Mouse (Mus musculus) spleen, adult 2 months (tissue): ENCODE results near the gene Smox. TPM values are rescaled to one million over a fixed set of nuclear protein-coding genes. Genes with fewer than 3 reads are reported as not detected.
A peak's percentile ranks its signal among the peaks of the same experiment; 100 is the strongest.

Experiments used
- DNase-seq, 2 experiments: peaks; one replicate each; pipeline versions ENCODE4 v3.0.0 to v3.0.0-alpha.2; 2012 to 2021; ENCODE audit warnings: low spot score in 2 of 2, low read depth in 1 of 2
- H3K27ac ChIP-seq: fragments of 200-500 bp; 2 replicates; pipeline ENCODE4 v1.5.1; 2012; ENCODE audit warnings: low read length, inconsistent platforms; ENCODE audit not compliant: insufficient read depth
- H3K27me3 ChIP-seq: fragments of 200-500 bp; 2 replicates; pipeline ENCODE4 v1.6.1; 2012; ENCODE audit warnings: mild to moderate bottlenecking, moderate library complexity, low read length, inconsistent platforms; ENCODE audit not compliant: control insufficient read depth, insufficient read depth
- H3K36me3 ChIP-seq: fragments of 200-500 bp; 2 replicates; pipeline ENCODE4 v1.6.1; 2012; ENCODE audit warnings: mild to moderate bottlenecking, low read length, inconsistent platforms; ENCODE audit not compliant: control insufficient read depth, insufficient read depth
- H3K4me1 ChIP-seq: fragments of 200-500 bp; 2 replicates; pipeline ENCODE4 v1.6.1; 2011; ENCODE audit warnings: inconsistent platforms; ENCODE audit not compliant: control insufficient read depth, insufficient read depth, insufficient read length
- H3K4me3 ChIP-seq: fragments of 200-500 bp; 2 replicates; pipeline ENCODE4 v1.5.1; 2011; ENCODE audit warnings: mild to moderate bottlenecking, inconsistent platforms; ENCODE audit not compliant: insufficient read depth, insufficient read length; ENCODE audit errors: extremely low read depth
- CTCF ChIP-seq: fragments of 200-500 bp; IDR thresholded peaks from 2 replicates; pipeline ENCODE4 v1.5.1; 2011; ENCODE audit warnings: mild to moderate bottlenecking, inconsistent platforms; ENCODE audit not compliant: insufficient read depth, insufficient read length, insufficient replicate concordance; ENCODE audit errors: extremely low read depth
- POLR2A ChIP-seq: fragments of 200-500 bp; IDR thresholded peaks from 2 replicates; pipeline ENCODE4 v1.6.1; 2011; ENCODE audit warnings: low read depth, low read length, inconsistent platforms
- WGBS: fragments of 180-500 bp; shearing (Covaris S2); methylation state at CpG from one replicate; pipeline ENCODE4 v1.1.7; 2018; 5-methylcytosine and 5-hydroxymethylcytosine counted together
- polyA plus RNA-seq: library from polyadenylated mRNA; depleted of rRNA; stranded (reverse); fragments of >200 nt; gene quantifications from 2 replicates; pipeline ENCODE4 v1.2.3, GENCODE M21; 2012

Smox gene
- polyA plus RNA-seq, 1 experiment = 91.7 TPM

DNA sequence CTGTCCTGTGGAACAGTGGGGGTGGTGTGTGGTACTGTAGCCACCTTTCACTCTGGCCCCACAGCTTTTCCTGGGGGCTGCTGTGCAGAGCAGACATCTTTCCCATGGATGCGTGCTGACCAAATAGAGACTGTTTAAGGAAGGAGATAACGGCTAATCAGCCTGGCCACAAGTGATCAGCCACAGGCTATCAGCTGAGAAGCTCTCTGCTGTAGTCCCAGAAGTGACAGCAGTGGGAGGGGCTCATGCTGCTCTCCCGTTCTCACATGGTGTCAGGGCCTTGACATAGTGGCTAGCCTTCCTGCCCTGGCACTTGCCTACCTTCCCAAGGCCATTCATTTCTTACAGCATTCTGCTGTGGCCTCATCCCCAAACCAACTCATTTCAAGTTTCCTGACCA, 27.5 kb downstream of the Smox start:
- no peaks in the 10 kb centered on the region for H3K36me3 ChIP-seq
- 0 out of 2 replicates have a peak overlapping the region, but pooled peaks have one; percentile 25 for H3K27ac ChIP-seq

GRCm38 (mm10) chr2:131520743-131521142, 29.4 kb downstream of the Smox start:
- Histone ChIP-seq H3K4me3 (no peak overlapping the region), H3K4me1 (no peaks in the 10 kb centered on the region), H3K27me3 (no peaks in the 10 kb centered on the region), H3K27ac (no peak overlapping the region), H3K36me3 (no peaks in the 10 kb centered on the region)
- TF ChIP-seq CTCF (no peak), POLR2A (no peak)
- DNase-seq = no peak
- WGBS = 98% methylated on average over 19 of the region's 19 CpGs

More for the DNA sequence above, 27.5 kb downstream of the Smox start:
- Histone ChIP-seq H3K27me3 (no peaks in the 10 kb centered on the region), H3K4me1 (no peaks in the 10 kb centered on the region), H3K4me3 (no peak overlapping the region)
- TF ChIP-seq CTCF (no peak), POLR2A (no peak)
- no peak for DNase-seq
- WGBS = 81% methylated on average over 3 of the region's 3 CpGs

GRCm38 (mm10) chr2:131527061-131527460, 35.8 kb downstream of the Smox start:
- no peaks in the 10 kb centered on the region for H3K36me3 ChIP-seq
- TF ChIP-seq POLR2A (no peak), CTCF (peak; percentile 28; the same call in 1 of the 2 replicates)
- H3K27me3 ChIP-seq = no peaks in the 10 kb centered on the region
- DNase-seq = no peak
- WGBS = 52% methylated on average over 3 of the region's 3 CpGs
- no peak overlapping the region for H3K4me3 ChIP-seq
- no peak overlapping the region for H3K27ac ChIP-seq
- H3K4me1 ChIP-seq = no peaks in the 10 kb centered on the region

DNA sequence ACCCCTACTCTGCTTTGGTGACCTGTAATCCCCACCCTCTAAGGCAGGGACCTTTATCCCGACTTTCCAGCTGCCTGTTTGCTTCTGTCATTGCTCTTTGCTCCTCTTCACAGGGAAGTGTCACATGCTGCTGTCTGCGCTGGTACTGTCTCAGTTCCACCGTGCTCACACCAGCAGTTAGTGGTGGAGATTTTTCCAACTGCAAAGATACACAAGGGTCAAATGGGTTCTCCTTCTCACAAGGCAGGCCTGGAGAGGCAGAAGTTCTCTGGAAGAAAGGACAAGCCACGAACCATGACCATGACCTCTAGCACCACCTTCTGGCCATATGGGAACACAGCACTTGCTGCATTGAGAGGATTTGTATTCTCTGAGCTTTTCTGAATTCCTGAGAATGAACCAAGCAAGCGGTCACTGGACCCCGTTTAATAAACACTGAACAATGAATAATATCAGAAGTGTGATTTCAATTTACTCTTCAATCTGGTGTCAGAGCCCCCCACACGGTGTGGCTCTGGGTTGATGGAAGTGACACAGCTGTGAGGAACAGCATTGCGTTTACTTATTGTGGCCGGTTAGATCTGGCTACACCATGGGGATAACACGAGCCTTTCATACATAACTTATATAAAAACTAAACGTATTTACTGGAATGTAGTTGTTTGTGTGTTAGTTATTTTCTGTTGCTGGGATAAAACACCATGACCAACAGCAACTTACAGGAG, 38.8 kb downstream of the Smox start:
- 41% methylated on average over 11 of the region's 11 CpGs for WGBS

GRCm38 (mm10) chr2:131530623-131531008, 39.3 kb downstream of the Smox start:
- H3K27ac ChIP-seq = no peak overlapping the region
- no peak overlapping the region for H3K4me3 ChIP-seq
- no peaks in the 10 kb centered on the region for H3K4me1 ChIP-seq
- TF ChIP-seq CTCF = peak; percentile 69; the same call in 1 of the 2 replicates
- no peak for TF ChIP-seq POLR2A
- WGBS = 16% methylated on average over 9 of the region's 9 CpGs
- no peaks in the 10 kb centered on the region for H3K36me3 ChIP-seq
- no peaks in the 10 kb centered on the region for H3K27me3 ChIP-seq
- peak; percentile 31 to 41 for DNase-seq

More for the DNA sequence above, 38.8 kb downstream of the Smox start:
- no peak overlapping the region for H3K4me3 ChIP-seq
- H3K27ac ChIP-seq = no peak overlapping the region
- H3K27me3 ChIP-seq = no peaks in the 10 kb centered on the region
- TF ChIP-seq CTCF (peak; percentile 70; the same call in 1 of the 2 replicates), POLR2A (no peak)
- no peaks in the 10 kb centered on the region for H3K36me3 ChIP-seq
- peak; percentile 11 to 14 for DNase-seq
- H3K4me1 ChIP-seq = no peaks in the 10 kb centered on the region

GRCm38 (mm10) chr2:131531271-131531670, 40.0 kb downstream of the Smox start:
- no peaks in the 10 kb centered on the region for H3K4me1 ChIP-seq
- H3K27ac ChIP-seq = no peak overlapping the region
- DNase-seq = no peak
- 90% methylated on average over 7 of the region's 7 CpGs for WGBS
- no peak for TF ChIP-seq POLR2A
- TF ChIP-seq CTCF = no peak
- no peaks in the 10 kb centered on the region for H3K36me3 ChIP-seq
- no peaks in the 10 kb centered on the region for H3K27me3 ChIP-seq
- no peak overlapping the region for H3K4me3 ChIP-seq

DNA sequence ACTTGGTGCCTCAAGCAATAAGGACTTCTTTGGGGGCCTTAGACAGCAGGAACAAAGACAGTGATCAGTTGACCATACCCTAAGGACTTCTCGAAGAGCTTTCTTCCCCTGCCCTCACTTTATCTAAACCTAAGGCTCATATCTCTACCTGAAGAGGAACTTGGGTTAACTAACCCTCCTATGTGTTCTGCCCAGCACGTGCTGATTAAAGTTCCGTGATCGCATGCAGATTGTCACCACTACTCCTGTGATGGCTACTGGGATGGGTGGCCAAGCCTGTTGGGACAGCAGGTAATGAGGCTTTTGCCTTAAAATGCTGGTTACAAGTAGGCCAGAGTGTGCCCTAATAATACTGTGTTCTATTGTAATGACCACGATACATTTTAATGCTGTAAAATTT, 43.9 kb downstream of the Smox start:
- no peak for DNase-seq
- H3K27me3 ChIP-seq = no peaks in the 10 kb centered on the region
- H3K27ac ChIP-seq = no peak overlapping the region
- no peaks in the 10 kb centered on the region for H3K36me3 ChIP-seq
- H3K4me3 ChIP-seq = no peak overlapping the region
- TF ChIP-seq CTCF (no peak), POLR2A (no peak)
- no peaks in the 10 kb centered on the region for H3K4me1 ChIP-seq
- 81% methylated on average over 5 of the region's 5 CpGs for WGBS
